Mouse (Mus musculus): ENCODE measurements around the gene Bfsp2. TPM values are rescaled to one million over a fixed set of nuclear protein-coding genes. Genes with fewer than 3 reads are reported as not detected.

The Bfsp2 gene
- polyA plus RNA-seq, 1 experiment from 2014 or later: 1.1 TPM

DNA sequence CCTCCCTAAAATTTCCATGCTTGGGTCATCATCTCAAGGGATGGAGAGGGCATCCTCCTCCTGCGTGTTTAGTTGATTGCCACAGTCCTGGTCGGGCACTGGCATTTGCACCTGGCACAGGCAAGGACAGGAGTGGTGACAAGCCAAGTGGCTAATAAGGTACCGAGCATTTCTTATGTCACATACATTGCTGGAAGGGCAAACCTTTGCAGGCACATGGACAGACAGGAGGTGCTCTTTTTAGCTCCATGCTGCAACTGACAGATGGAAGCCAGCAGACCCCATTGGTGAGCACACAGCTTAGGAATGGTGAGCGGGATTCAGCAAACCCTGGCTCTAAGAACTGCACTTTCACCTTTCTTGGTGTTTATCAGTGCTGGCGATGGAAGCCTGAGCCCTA lies 24.8 kb upstream of the Bfsp2 start:
- H3K27me3 ChIP-seq (ENCODE audit: control insufficient read depth, insufficient read depth, low read length): no peaks in the 10 kb centered on the region
- peaks cover 9% of the 10 kb centered on the region for H3K4me1 ChIP-seq (ENCODE audit: control insufficient read depth, insufficient read depth, low read length)
- no peaks in the 10 kb centered on the region for H3K9me3 ChIP-seq (ENCODE audit: control insufficient read depth, low read length)
- DNase-seq (ENCODE audit: low spot score) (no peak), ATAC-seq (ENCODE audit: insufficient number of reproducible peaks, low FRiP score, low TSS enrichment, low read depth) (no peak)
- H3K4me3 ChIP-seq (ENCODE audit: low read depth, low read length): no peak overlapping the region
- H3K27ac ChIP-seq (replicated peaks; ENCODE audit: low read depth, low read length): no peak overlapping the region
- no peak overlapping the region for H3K9ac ChIP-seq (ENCODE audit: low read length)
- H3K4me2 ChIP-seq (ENCODE audit: low read depth, severe bottlenecking): no peak overlapping the region
- no peaks in the 10 kb centered on the region for H3K36me3 ChIP-seq (ENCODE audit: control insufficient read depth, insufficient read depth, low read length)
- WGBS: 91% methylated on average over 5 of the region's 5 CpGs

- H3K4me2 ChIP-seq (ENCODE audit: low read depth, severe bottlenecking): no peak overlapping the region
- peaks cover 9% of the 10 kb centered on the region for H3K4me1 ChIP-seq (ENCODE audit: control insufficient read depth, insufficient read depth, low read length)
- DNase-seq (ENCODE audit: low spot score) (no peak), ATAC-seq (ENCODE audit: insufficient number of reproducible peaks, low FRiP score, low TSS enrichment, low read depth) (no peak)
- no peaks in the 10 kb centered on the region for H3K36me3 ChIP-seq (ENCODE audit: control insufficient read depth, insufficient read depth, low read length)
- no peak overlapping the region for H3K27ac ChIP-seq (replicated peaks; ENCODE audit: low read depth, low read length)
- H3K4me3 ChIP-seq (ENCODE audit: low read depth, low read length): no peak overlapping the region
- H3K9ac ChIP-seq (ENCODE audit: low read length): no peak overlapping the region
- no peaks in the 10 kb centered on the region for H3K27me3 ChIP-seq (ENCODE audit: control insufficient read depth, insufficient read depth, low read length)
- 92% methylated on average over 1 of the region's 1 CpGs for WGBS
- H3K9me3 ChIP-seq (ENCODE audit: control insufficient read depth, low read length): no peaks in the 10 kb centered on the region
These were observed 24.4 kb upstream of the Bfsp2 start for GRCm38 (mm10) chr9:103504646-103505045.

GRCm38 (mm10) chr9:103503586-103504298 lies 23.5 kb upstream of the Bfsp2 start:
- Histone ChIP-seq H3K4me2 (ENCODE audit: low read depth, severe bottlenecking) (no peak overlapping the region), H3K27me3 (ENCODE audit: control insufficient read depth, insufficient read depth, low read length) (no peaks in the 10 kb centered on the region), H3K27ac (replicated peaks; ENCODE audit: low read depth, low read length) (no peak overlapping the region), H3K9ac (ENCODE audit: low read length) (no peak overlapping the region), H3K4me1 (ENCODE audit: control insufficient read depth, insufficient read depth, low read length) (peaks cover 9% of the 10 kb centered on the region), H3K36me3 (ENCODE audit: control insufficient read depth, insufficient read depth, low read length) (no peaks in the 10 kb centered on the region), H3K4me3 (ENCODE audit: low read depth, low read length) (no peak overlapping the region), H3K9me3 (ENCODE audit: control insufficient read depth, low read length) (no peaks in the 10 kb centered on the region)
- ATAC-seq (ENCODE audit: insufficient number of reproducible peaks, low FRiP score, low TSS enrichment, low read depth): no peak
- WGBS: 93% methylated on average over 3 of the region's 3 CpGs
- DNase-seq (ENCODE audit: low spot score): no peak

DNA sequence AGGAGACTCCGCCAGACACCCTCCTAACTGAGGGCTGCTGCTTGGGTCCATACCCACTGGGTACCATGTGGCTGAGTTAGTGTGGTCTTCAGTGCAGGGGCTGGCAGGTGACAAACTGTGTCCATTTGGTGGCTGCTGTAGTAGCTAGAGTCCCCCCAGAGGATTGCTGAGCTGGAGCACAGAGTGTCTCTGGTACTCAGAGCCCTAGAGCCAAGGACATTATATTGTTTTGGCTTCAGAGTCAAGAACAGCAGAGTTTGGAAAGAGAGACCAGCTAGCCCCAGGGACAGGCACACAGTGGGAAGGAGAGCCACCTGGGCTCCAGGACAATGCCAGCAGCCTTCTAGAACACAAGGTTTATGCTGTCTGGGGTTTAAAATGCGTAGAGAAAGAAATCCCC lies 22.4 kb upstream of the Bfsp2 start:
- Histone ChIP-seq H3K4me3 (ENCODE audit: low read depth, low read length) (no peak overlapping the region), H3K27me3 (ENCODE audit: control insufficient read depth, insufficient read depth, low read length) (no peaks in the 10 kb centered on the region), H3K36me3 (ENCODE audit: control insufficient read depth, insufficient read depth, low read length) (no peaks in the 10 kb centered on the region)

GRCm38 (mm10) chr9:103501861-103502364 lies 21.7 kb upstream of the Bfsp2 start:
- H3K36me3 ChIP-seq (ENCODE audit: control insufficient read depth, insufficient read depth, low read length): no peaks in the 10 kb centered on the region
- peaks cover 9% of the 10 kb centered on the region for H3K4me1 ChIP-seq (ENCODE audit: control insufficient read depth, insufficient read depth, low read length)
- H3K27ac ChIP-seq (replicated peaks; ENCODE audit: low read depth, low read length): no peak overlapping the region
- H3K9me3 ChIP-seq (ENCODE audit: control insufficient read depth, low read length): no peaks in the 10 kb centered on the region
- H3K4me3 ChIP-seq (ENCODE audit: low read depth, low read length): no peak overlapping the region
- no peak overlapping the region for H3K9ac ChIP-seq (ENCODE audit: low read length)
- ATAC-seq (ENCODE audit: insufficient number of reproducible peaks, low FRiP score, low TSS enrichment, low read depth) (no peak), DNase-seq (ENCODE audit: low spot score) (no peak)
- H3K27me3 ChIP-seq (ENCODE audit: control insufficient read depth, insufficient read depth, low read length): no peaks in the 10 kb centered on the region
- H3K4me2 ChIP-seq (ENCODE audit: low read depth, severe bottlenecking): no peak overlapping the region
- 27% methylated on average over 14 of the region's 14 CpGs for WGBS

More for the DNA sequence above, 22.4 kb upstream of the Bfsp2 start:
- H3K9ac ChIP-seq (ENCODE audit: low read length): no peak overlapping the region
- no peak for ATAC-seq (ENCODE audit: insufficient number of reproducible peaks, low FRiP score, low TSS enrichment, low read depth)
- H3K9me3 ChIP-seq (ENCODE audit: control insufficient read depth, low read length): no peaks in the 10 kb centered on the region
- peaks cover 9% of the 10 kb centered on the region for H3K4me1 ChIP-seq (ENCODE audit: control insufficient read depth, insufficient read depth, low read length)
- H3K4me2 ChIP-seq (ENCODE audit: low read depth, severe bottlenecking): no peak overlapping the region
- WGBS: 88% methylated on average over 2 of the region's 2 CpGs
- no peak for DNase-seq (ENCODE audit: low spot score)
- no peak overlapping the region for H3K27ac ChIP-seq (replicated peaks; ENCODE audit: low read depth, low read length)

DNA sequence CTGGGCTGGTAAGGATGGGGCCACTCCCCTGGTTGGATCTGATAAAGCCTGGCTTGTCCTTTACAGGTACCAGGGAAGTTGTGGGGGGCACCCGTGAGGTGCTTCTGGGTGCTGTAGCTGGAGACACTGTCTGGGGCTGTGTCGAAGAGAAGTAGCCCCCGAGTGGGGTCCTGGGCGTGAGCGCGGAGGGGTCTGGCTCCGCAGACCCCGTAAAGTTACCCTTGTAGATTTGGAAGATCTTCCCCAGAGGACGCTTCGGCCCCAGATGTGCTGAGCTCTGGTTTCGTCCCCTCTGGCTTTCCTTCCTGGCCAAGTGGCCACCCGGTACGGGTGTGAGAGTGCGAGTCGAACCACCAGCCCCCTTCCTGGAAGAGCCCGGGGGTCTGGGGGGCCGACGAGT lies 19.1 kb upstream of the Bfsp2 start:
- DNase-seq (ENCODE audit: low spot score): no peak
- no peak for ATAC-seq (ENCODE audit: insufficient number of reproducible peaks, low FRiP score, low TSS enrichment, low read depth)
- Histone ChIP-seq H3K4me2 (ENCODE audit: low read depth, severe bottlenecking) (no peak overlapping the region), H3K27me3 (ENCODE audit: control insufficient read depth, insufficient read depth, low read length) (no peaks in the 10 kb centered on the region), H3K27ac (replicated peaks; ENCODE audit: low read depth, low read length) (no peak overlapping the region), H3K4me3 (ENCODE audit: low read depth, low read length) (no peak overlapping the region), H3K9ac (ENCODE audit: low read length) (no peak overlapping the region), H3K36me3 (ENCODE audit: control insufficient read depth, insufficient read depth, low read length) (no peaks in the 10 kb centered on the region), H3K9me3 (ENCODE audit: control insufficient read depth, low read length) (no peaks in the 10 kb centered on the region), H3K4me1 (ENCODE audit: control insufficient read depth, insufficient read depth, low read length) (peaks cover 14% of the 10 kb centered on the region)
- WGBS: 91% methylated on average over 18 of the region's 18 CpGs

DNA sequence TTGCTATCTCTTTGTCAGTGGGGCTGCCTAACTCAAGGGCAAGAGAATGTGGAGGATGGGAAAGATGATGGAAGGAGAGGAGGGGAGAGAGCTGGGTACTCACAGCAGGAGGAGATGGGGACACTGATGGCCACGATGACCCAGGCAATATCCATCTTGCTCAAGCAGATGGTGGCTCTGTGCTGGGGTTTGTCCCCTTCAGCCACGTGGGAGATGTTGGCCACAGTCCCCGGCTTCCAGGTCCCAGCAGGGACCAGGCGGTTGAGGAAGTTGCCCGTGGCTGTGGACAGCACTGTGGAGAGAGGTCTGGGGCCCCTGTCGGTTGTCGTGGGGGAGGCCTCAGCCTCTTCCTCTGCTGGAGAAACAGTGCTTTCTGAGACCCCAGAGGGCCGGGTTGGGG lies 18.5 kb upstream of the Bfsp2 start:
- H3K9ac ChIP-seq (ENCODE audit: low read length): no peak overlapping the region
- H3K9me3 ChIP-seq (ENCODE audit: control insufficient read depth, low read length): no peaks in the 10 kb centered on the region
- H3K4me1 ChIP-seq (ENCODE audit: control insufficient read depth, insufficient read depth, low read length): peaks cover 14% of the 10 kb centered on the region
- no peak for ATAC-seq (ENCODE audit: insufficient number of reproducible peaks, low FRiP score, low TSS enrichment, low read depth)
- H3K27ac ChIP-seq (replicated peaks; ENCODE audit: low read depth, low read length): no peak overlapping the region
- no peaks in the 10 kb centered on the region for H3K27me3 ChIP-seq (ENCODE audit: control insufficient read depth, insufficient read depth, low read length)
- DNase-seq (ENCODE audit: low spot score): no peak
- no peaks in the 10 kb centered on the region for H3K36me3 ChIP-seq (ENCODE audit: control insufficient read depth, insufficient read depth, low read length)
- no peak overlapping the region for H3K4me2 ChIP-seq (ENCODE audit: low read depth, severe bottlenecking)
- 72% methylated on average over 8 of the region's 8 CpGs for WGBS
- H3K4me3 ChIP-seq (ENCODE audit: low read depth, low read length): no peak overlapping the region

- Histone ChIP-seq H3K4me1 (ENCODE audit: control insufficient read depth, insufficient read depth, low read length) (peaks cover 5% of the 10 kb centered on the region; the same call in 1 of the 2 replicates), H3K27ac (replicated peaks; ENCODE audit: low read depth, low read length) (no peak overlapping the region)
- ATAC-seq (ENCODE audit: insufficient number of reproducible peaks, low FRiP score, low TSS enrichment, low read depth): no peak
These were observed 15.2 kb upstream of the Bfsp2 start for GRCm38 (mm10) chr9:103495391-103495790.

More at GRCm38 (mm10) chr9:103495391-103495790, 15.2 kb upstream of the Bfsp2 start:
- WGBS: 81% methylated on average over 11 of the region's 11 CpGs
- no peaks in the 10 kb centered on the region for H3K9me3 ChIP-seq (ENCODE audit: control insufficient read depth, low read length)
- no peak for DNase-seq (ENCODE audit: low spot score)
- H3K4me2 ChIP-seq (ENCODE audit: low read depth, severe bottlenecking): no peak overlapping the region
- no peaks in the 10 kb centered on the region for H3K27me3 ChIP-seq (ENCODE audit: control insufficient read depth, insufficient read depth, low read length)
- H3K36me3 ChIP-seq (ENCODE audit: control insufficient read depth, insufficient read depth, low read length): no peaks in the 10 kb centered on the region
- H3K9ac ChIP-seq (ENCODE audit: low read length): no peak overlapping the region
- H3K4me3 ChIP-seq (ENCODE audit: low read depth, low read length): no peak overlapping the region

Measured in limb, embryonic 11.5 days (tissue).